Mouse (Mus musculus): Measurements from ENCODE around the gene B3gnt2.
"Not testable (repeated sequence)": the region's sequence is repeated elsewhere in the genome, so short reads cannot be mapped to it uniquely, and the experiment has no call there.

Gene B3gnt2

GRCm38 (mm10) chr11:22763556-22764295 lies 97.0 kb downstream of the B3gnt2 start:
- DNase-seq, result peak; percentile 9

- no peak for DNase-seq
Measured at GRCm38 (mm10) chr11:22763055-22763454, 97.7 kb downstream of the B3gnt2 start.

- no peak for DNase-seq
Measured at GRCm38 (mm10) chr11:22762236-22762927, 98.4 kb downstream of the B3gnt2 start.

- no peak for DNase-seq
Measured at GRCm38 (mm10) chr11:22759783-22760182, 101.0 kb downstream of the B3gnt2 start.

GRCm38 (mm10) chr11:22756168-22756980 lies 104.4 kb downstream of the B3gnt2 start:
- DNase-seq, result peak; percentile 6

GRCm38 (mm10) chr11:22755180-22755579 lies 105.6 kb downstream of the B3gnt2 start:
- no peak for DNase-seq

- no peak for DNase-seq
Measured at GRCm38 (mm10) chr11:22752596-22752995, 108.2 kb downstream of the B3gnt2 start.

- no peak for DNase-seq
Measured at GRCm38 (mm10) chr11:22751592-22751991, 109.2 kb downstream of the B3gnt2 start.

GRCm38 (mm10) chr11:22747406-22747805 lies 113.4 kb downstream of the B3gnt2 start:
- no peak for DNase-seq

- no peak for DNase-seq
Measured at GRCm38 (mm10) chr11:22745356-22745755, 115.4 kb downstream of the B3gnt2 start.

GRCm38 (mm10) chr11:22743561-22744269 lies 117.0 kb downstream of the B3gnt2 start:
- no peak for DNase-seq

- DNase-seq, result no peak
Measured at GRCm38 (mm10) chr11:22741998-22742626, 118.6 kb downstream of the B3gnt2 start.

- no peak for DNase-seq
Measured at GRCm38 (mm10) chr11:22741436-22741835, 119.3 kb downstream of the B3gnt2 start.

- DNase-seq, result no peak
Measured at GRCm38 (mm10) chr11:22739497-22740288, 121.1 kb downstream of the B3gnt2 start.

- DNase-seq, result no peak
Measured at GRCm38 (mm10) chr11:22736521-22737225, 124.1 kb downstream of the B3gnt2 start.

GRCm38 (mm10) chr11:22735128-22735527 lies 125.6 kb downstream of the B3gnt2 start:
- DNase-seq, result not testable (repeated sequence)

- DNase-seq, result no peak
Measured at GRCm38 (mm10) chr11:22733936-22734335, 126.8 kb downstream of the B3gnt2 start.

GRCm38 (mm10) chr11:22732907-22733306 lies 127.9 kb downstream of the B3gnt2 start:
- DNase-seq, result no peak

GRCm38 (mm10) chr11:22723096-22723495 lies 137.7 kb downstream of the B3gnt2 start:
- no peak for DNase-seq

GRCm38 (mm10) chr11:22720096-22720495 lies 140.7 kb downstream of the B3gnt2 start:
- DNase-seq, result no peak

GRCm38 (mm10) chr11:22719570-22719969 lies 141.2 kb downstream of the B3gnt2 start:
- DNase-seq, result peak; percentile 50

Data from layer of hippocampus, adult 9-11 months (tissue).